Mouse (Mus musculus): Measurements from ENCODE around the gene Adarb2. TPM values are rescaled to one million over a fixed set of nuclear protein-coding genes. Genes with fewer than 3 reads are reported as not detected.

Adarb2 gene
- polyA plus RNA-seq, 1 experiment: not detected

GRCm38 (mm10) chr13:8479970-8480369, 277.3 kb downstream of the Adarb2 start:
- no peak for DNase-seq
- Histone ChIP-seq H3K4me1 (ENCODE audit: control insufficient read depth, insufficient read depth, low read length) (no peaks in the 10 kb centered on the region; the same call in 1 of the 2 replicates), H3K4me3 (replicated peaks; ENCODE audit: extremely low read depth, low read depth, low read length) (no peak overlapping the region)
- TF ChIP-seq POLR2A (IDR thresholded peaks at IDR 0.05; ENCODE audit: borderline replicate concordance, extremely low read depth, low read depth, low read length): no peak
- TF ChIP-seq CTCF (IDR thresholded peaks at IDR 0.05; ENCODE audit: insufficient read depth, low read length): no peak

DNA sequence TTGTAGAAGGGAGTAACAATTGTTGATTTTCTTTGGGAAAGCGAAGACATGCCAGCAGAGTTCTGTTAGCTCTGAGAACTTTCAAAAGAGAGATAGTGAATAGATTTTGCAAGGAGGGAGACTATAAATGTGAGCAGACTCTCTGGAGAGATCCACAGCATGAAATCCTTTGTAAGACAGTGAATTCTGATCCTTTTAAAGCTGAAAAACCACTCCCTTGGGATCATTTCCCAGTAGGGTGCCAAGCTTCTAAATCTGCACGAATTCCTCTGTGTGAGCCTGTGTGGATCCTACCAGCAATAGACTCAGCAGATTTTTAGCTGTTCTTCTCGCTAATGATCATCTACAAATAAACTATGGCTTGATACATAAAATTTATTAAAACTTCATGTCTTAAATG, 278.7 kb downstream of the Adarb2 start:
- no peak for DNase-seq
- no peak overlapping the region for H3K4me3 ChIP-seq (replicated peaks; ENCODE audit: extremely low read depth, low read depth, low read length)
- H3K4me1 ChIP-seq (ENCODE audit: control insufficient read depth, insufficient read depth, low read length): no peaks in the 10 kb centered on the region; the same call in 1 of the 2 replicates
- 61% methylated on average over 3 of the region's 3 CpGs for WGBS
- TF ChIP-seq POLR2A (IDR thresholded peaks at IDR 0.05; ENCODE audit: borderline replicate concordance, extremely low read depth, low read depth, low read length): no peak

GRCm38 (mm10) chr13:8484592-8485272, 282.1 kb downstream of the Adarb2 start:
- DNase-seq: no peak
- 30% methylated on average over 4 of the region's 4 CpGs for WGBS

GRCm38 (mm10) chr13:8487756-8488434, 285.2 kb downstream of the Adarb2 start:
- Histone ChIP-seq H3K4me3 (replicated peaks; ENCODE audit: extremely low read depth, low read depth, low read length) (no peak overlapping the region), H3K4me1 (ENCODE audit: control insufficient read depth, insufficient read depth, low read length) (no peaks in the 10 kb centered on the region; the same call in 1 of the 2 replicates)
- no peak for DNase-seq
- no peak for TF ChIP-seq CTCF (IDR thresholded peaks at IDR 0.05; ENCODE audit: insufficient read depth, low read length)
- no peak for TF ChIP-seq POLR2A (IDR thresholded peaks at IDR 0.05; ENCODE audit: borderline replicate concordance, extremely low read depth, low read depth, low read length)
- 63% methylated on average over 5 of the region's 5 CpGs for WGBS

More at GRCm38 (mm10) chr13:8484592-8485272, 282.1 kb downstream of the Adarb2 start:
- no peak overlapping the region for H3K4me3 ChIP-seq (replicated peaks; ENCODE audit: extremely low read depth, low read depth, low read length)
- no peaks in the 10 kb centered on the region; the same call in 1 of the 2 replicates for H3K4me1 ChIP-seq (ENCODE audit: control insufficient read depth, insufficient read depth, low read length)
- no peak for TF ChIP-seq POLR2A (IDR thresholded peaks at IDR 0.05; ENCODE audit: borderline replicate concordance, extremely low read depth, low read depth, low read length)
- TF ChIP-seq CTCF (IDR thresholded peaks at IDR 0.05; ENCODE audit: insufficient read depth, low read length): no peak

DNA sequence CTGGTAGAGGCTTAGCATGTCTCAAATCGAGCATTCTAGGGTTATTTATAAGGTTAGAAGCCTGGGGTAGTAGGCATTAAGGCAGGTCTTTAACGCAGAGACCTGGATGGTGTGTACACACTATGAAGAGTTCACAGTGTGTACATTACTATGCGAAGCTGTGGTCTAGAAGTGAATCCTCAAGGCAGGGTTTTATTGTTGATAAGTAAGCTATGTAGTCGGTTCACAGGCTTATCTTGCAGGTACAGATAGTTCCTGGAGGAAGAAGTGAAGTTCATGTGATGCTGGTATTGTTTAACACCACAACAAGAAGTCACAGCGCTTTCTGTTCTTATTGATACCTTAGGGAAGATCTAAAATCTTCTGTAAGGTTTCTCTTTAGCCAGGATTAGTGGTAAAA, 290.7 kb downstream of the Adarb2 start:
- TF ChIP-seq POLR2A (IDR thresholded peaks at IDR 0.05; ENCODE audit: borderline replicate concordance, extremely low read depth, low read depth, low read length) (no peak), CTCF (IDR thresholded peaks at IDR 0.05; ENCODE audit: insufficient read depth, low read length) (no peak)
- Histone ChIP-seq H3K4me3 (replicated peaks; ENCODE audit: extremely low read depth, low read depth, low read length) (no peak overlapping the region), H3K4me1 (ENCODE audit: control insufficient read depth, insufficient read depth, low read length) (no peaks in the 10 kb centered on the region)
- DNase-seq: no peak
- 69% methylated on average over 5 of the region's 5 CpGs for WGBS

DNA sequence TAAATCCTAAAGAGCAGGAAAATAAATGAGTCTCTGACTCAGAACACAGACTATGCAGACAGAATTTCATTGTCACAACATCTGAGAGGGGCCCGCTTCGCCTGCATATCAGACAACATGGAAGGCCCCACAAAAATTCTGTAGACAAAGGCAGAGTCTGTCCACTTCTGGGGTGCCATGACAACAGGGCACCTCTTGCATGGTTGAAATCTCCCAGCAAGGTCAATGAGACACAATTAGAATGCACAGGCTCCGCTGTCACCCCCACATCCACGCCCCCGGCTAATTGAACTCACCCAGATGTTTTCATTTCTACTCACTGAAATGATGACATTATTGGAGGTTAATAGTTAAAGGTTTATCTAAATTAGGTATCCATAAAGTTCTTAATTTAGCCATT, 296.9 kb downstream of the Adarb2 start:
- Histone ChIP-seq H3K4me3 (replicated peaks; ENCODE audit: extremely low read depth, low read depth, low read length) (no peak overlapping the region), H3K4me1 (ENCODE audit: control insufficient read depth, insufficient read depth, low read length) (no peaks in the 10 kb centered on the region)
- 90% methylated on average over 5 of the region's 5 CpGs for WGBS
- no peak for DNase-seq
- TF ChIP-seq CTCF (IDR thresholded peaks at IDR 0.05; ENCODE audit: insufficient read depth, low read length) (no peak), POLR2A (IDR thresholded peaks at IDR 0.05; ENCODE audit: borderline replicate concordance, extremely low read depth, low read depth, low read length) (no peak)

- DNase-seq: no peak
- H3K4me3 ChIP-seq (replicated peaks; ENCODE audit: extremely low read depth, low read depth, low read length): no peak overlapping the region
- 73% methylated on average over 7 of the region's 7 CpGs for WGBS
- TF ChIP-seq POLR2A (IDR thresholded peaks at IDR 0.05; ENCODE audit: borderline replicate concordance, extremely low read depth, low read depth, low read length) (no peak), CTCF (IDR thresholded peaks at IDR 0.05; ENCODE audit: insufficient read depth, low read length) (no peak)
- H3K4me1 ChIP-seq (ENCODE audit: control insufficient read depth, insufficient read depth, low read length): no peaks in the 10 kb centered on the region
Observed at GRCm38 (mm10) chr13:8511069-8511817, 308.6 kb downstream of the Adarb2 start.

- Histone ChIP-seq H3K4me3 (replicated peaks; ENCODE audit: extremely low read depth, low read depth, low read length) (no peak overlapping the region), H3K4me1 (ENCODE audit: control insufficient read depth, insufficient read depth, low read length) (no peaks in the 10 kb centered on the region)
- DNase-seq: no peak
- 52% methylated on average over 4 of the region's 4 CpGs for WGBS
- TF ChIP-seq CTCF (IDR thresholded peaks at IDR 0.05; ENCODE audit: insufficient read depth, low read length): no peak
- TF ChIP-seq POLR2A (IDR thresholded peaks at IDR 0.05; ENCODE audit: borderline replicate concordance, extremely low read depth, low read depth, low read length): no peak
Observed at GRCm38 (mm10) chr13:8515979-8516715, 313.5 kb downstream of the Adarb2 start.

- no peak for TF ChIP-seq POLR2A (IDR thresholded peaks at IDR 0.05; ENCODE audit: borderline replicate concordance, extremely low read depth, low read depth, low read length)
- no peak for TF ChIP-seq CTCF (IDR thresholded peaks at IDR 0.05; ENCODE audit: insufficient read depth, low read length)
- H3K4me1 ChIP-seq (ENCODE audit: control insufficient read depth, insufficient read depth, low read length): no peaks in the 10 kb centered on the region
- no peak for DNase-seq
- no peak overlapping the region for H3K4me3 ChIP-seq (replicated peaks; ENCODE audit: extremely low read depth, low read depth, low read length)
- WGBS: 75% methylated on average over 5 of the region's 5 CpGs
Observed at GRCm38 (mm10) chr13:8519204-8519603, 316.5 kb downstream of the Adarb2 start.
